Mouse (Mus musculus): Measurements from ENCODE around the gene Zscan10. TPM values are rescaled to one million over a fixed set of nuclear protein-coding genes. Genes with fewer than 3 reads are reported as not detected.
"Not testable (repeated sequence)": the region's sequence is repeated elsewhere in the genome, so short reads cannot be mapped to it uniquely, and the experiment has no call there.

Zscan10 gene
- polyA plus RNA-seq, 1 experiment from 2014 or later, result 0.20 TPM

DNA sequence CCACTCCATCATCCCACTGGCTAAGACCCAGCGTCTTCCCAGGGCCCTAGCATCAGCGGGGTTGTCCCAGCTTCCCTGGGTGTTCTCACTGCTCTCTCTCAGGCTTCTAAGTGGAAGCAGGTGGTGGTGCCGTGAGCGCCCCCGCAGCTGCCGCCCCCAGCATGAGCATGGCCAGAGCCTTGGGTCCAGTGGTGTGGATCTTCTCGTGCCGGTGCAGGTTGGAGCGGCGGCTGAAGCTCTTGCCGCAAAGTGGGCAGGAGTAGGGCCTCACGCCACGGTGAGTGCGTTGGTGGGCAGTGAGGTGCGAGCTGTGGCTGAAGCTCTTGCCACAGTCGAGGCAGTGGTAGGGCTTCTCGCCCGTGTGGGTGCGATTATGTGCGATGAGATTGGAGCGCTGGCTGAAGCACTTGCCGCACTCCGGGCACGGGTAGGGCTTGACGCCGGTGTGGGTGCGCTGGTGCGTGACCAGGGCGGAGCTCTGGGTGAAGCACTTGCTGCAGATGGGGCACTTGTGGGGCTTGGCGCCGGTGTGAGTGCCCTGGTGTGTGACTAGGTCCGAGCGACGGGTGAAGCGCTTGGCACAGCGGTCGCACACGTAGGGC is 24.6 kb upstream of the Zscan10 start:
- H3K36me3 ChIP-seq (ENCODE audit: control insufficient read depth, insufficient read depth, low read length), result peaks cover 54% of the 10 kb centered on the region
- 0 out of 2 replicates have a peak, but pooled peaks have one; percentile 26 for ATAC-seq
- peaks cover 6% of the 10 kb centered on the region; the same call in 1 of the 2 replicates for H3K9me3 ChIP-seq (ENCODE audit: control insufficient read depth, low read length)
- H3K27ac ChIP-seq (ENCODE audit: low read depth, low read length), result no peak overlapping the region
- WGBS, result 95% methylated on average over 38 of the region's 38 CpGs
- H3K4me3 ChIP-seq (ENCODE audit: low read length), result no peak overlapping the region
- no peaks in the 10 kb centered on the region for H3K4me1 ChIP-seq (ENCODE audit: control insufficient read depth, insufficient read depth, low read depth, low read length)
- no peak overlapping the region for H3K9ac ChIP-seq (ENCODE audit: low read depth, low read length)
- H3K27me3 ChIP-seq (replicated peaks; ENCODE audit: control insufficient read depth, insufficient read depth, low read length), result no peaks in the 10 kb centered on the region
- H3K4me2 ChIP-seq (ENCODE audit: low read length), result no peak overlapping the region

DNA sequence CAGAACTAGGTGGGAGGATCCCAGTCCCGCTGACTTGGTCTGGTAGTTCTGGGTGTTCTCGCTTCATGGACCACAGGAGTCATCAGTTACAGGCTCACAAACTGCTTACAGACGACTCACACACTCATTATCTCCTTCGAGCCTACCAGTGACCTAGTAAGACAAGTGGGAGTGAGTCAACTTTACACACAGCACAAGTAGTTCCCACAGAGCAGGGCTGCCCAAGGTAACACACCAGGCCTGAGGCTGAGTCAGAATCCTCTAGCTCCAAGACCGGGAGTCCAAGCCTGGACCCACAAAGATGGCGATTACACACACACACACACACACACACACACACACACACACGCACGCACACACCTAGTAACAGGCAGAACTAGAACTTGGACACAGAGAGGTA is 15.9 kb upstream of the Zscan10 start:
- Histone ChIP-seq H3K4me1 (ENCODE audit: control insufficient read depth, insufficient read depth, low read depth, low read length) (peaks cover 25% of the 10 kb centered on the region), H3K4me3 (ENCODE audit: low read length) (peak overlapping the region; percentile 74), H3K27me3 (replicated peaks; ENCODE audit: control insufficient read depth, insufficient read depth, low read length) (no peaks in the 10 kb centered on the region), H3K4me2 (ENCODE audit: low read length) (peak overlapping the region; percentile 89), H3K36me3 (ENCODE audit: control insufficient read depth, insufficient read depth, low read length) (peaks cover 9% of the 10 kb centered on the region), H3K9me3 (ENCODE audit: control insufficient read depth, low read length) (no peaks in the 10 kb centered on the region), H3K27ac (ENCODE audit: low read depth, low read length) (no peak overlapping the region), H3K9ac (ENCODE audit: low read depth, low read length) (no peak overlapping the region)
- ATAC-seq, result no peak
- WGBS, result 91% methylated on average over 8 of the region's 8 CpGs

DNA sequence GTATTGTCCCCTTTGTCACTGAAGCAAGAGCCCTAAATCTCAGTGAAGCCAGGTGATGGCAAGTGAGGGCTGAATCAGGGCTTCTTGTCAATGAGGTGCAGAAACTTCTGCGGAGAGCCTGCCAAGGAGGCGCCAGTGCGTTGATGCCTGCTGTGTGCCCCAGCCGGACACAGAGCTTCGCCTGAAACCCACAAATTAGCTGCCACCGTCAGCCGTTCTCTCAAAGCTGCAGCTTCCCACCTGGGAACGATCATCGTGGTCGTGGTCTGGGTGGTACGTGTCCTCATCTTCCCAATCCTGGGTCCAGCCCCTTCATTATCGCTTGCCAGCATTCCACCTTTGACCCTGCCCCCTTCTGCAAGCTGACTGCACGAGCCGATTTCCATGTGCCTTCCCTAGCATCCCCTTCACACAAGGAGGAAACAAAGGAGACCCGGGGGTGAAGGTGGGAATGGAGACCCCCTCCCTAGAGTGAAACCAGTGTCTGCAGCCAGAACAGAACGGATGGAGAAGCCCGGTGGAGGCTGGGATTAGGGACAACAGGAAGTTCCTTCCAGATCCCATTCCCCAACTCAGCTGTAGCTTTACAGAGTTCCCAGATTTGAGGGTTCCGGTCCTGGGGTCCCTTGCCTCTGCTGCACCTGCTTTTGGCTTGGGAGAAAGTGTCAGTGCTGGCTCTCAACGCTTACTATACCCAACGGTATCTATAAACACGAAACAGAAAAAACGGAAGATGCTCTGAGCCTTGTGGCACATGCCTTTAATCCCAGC is 14.8 kb upstream of the Zscan10 start:
- under 1% methylated on average over 22 of the region's 22 CpGs for WGBS
- peak; percentile 95 for ATAC-seq
- H3K4me3 ChIP-seq (ENCODE audit: low read length), result peak overlapping the region; percentile 74
- H3K27ac ChIP-seq (ENCODE audit: low read depth, low read length), result peak overlapping the region; percentile 52
- no peaks in the 10 kb centered on the region for H3K27me3 ChIP-seq (replicated peaks; ENCODE audit: control insufficient read depth, insufficient read depth, low read length)
- peaks cover 25% of the 10 kb centered on the region for H3K4me1 ChIP-seq (ENCODE audit: control insufficient read depth, insufficient read depth, low read depth, low read length)
- H3K36me3 ChIP-seq (ENCODE audit: control insufficient read depth, insufficient read depth, low read length), result no peaks in the 10 kb centered on the region
- peak overlapping the region; percentile 80 for H3K9ac ChIP-seq (ENCODE audit: low read depth, low read length)
- H3K4me2 ChIP-seq (ENCODE audit: low read length), result peak overlapping the region; percentile 89
- no peaks in the 10 kb centered on the region for H3K9me3 ChIP-seq (ENCODE audit: control insufficient read depth, low read length)

- no peaks in the 10 kb centered on the region for H3K9me3 ChIP-seq (ENCODE audit: control insufficient read depth, low read length)
Measured at GRCm38 (mm10) chr17:23587253-23587652, 13.4 kb upstream of the Zscan10 start.

GRCm38 (mm10) chr17:23592208-23592925 is 8.3 kb upstream of the Zscan10 start:
- H3K9me3 ChIP-seq (ENCODE audit: control insufficient read depth, low read length), result no peaks in the 10 kb centered on the region
- H3K4me2 ChIP-seq (ENCODE audit: low read length), result peak overlapping the region; percentile 90
- WGBS, result 7% methylated on average over 34 of the region's 34 CpGs
- H3K36me3 ChIP-seq (ENCODE audit: control insufficient read depth, insufficient read depth, low read length), result no peaks in the 10 kb centered on the region
- H3K4me3 ChIP-seq (ENCODE audit: low read length), result peak overlapping the region; percentile 53
- ATAC-seq, result peak; percentile 99
- no peaks in the 10 kb centered on the region for H3K27me3 ChIP-seq (replicated peaks; ENCODE audit: control insufficient read depth, insufficient read depth, low read length)
- H3K9ac ChIP-seq (ENCODE audit: low read depth, low read length), result peak overlapping the region; percentile 73
- H3K27ac ChIP-seq (ENCODE audit: low read depth, low read length), result peak overlapping the region; percentile 82
- H3K4me1 ChIP-seq (ENCODE audit: control insufficient read depth, insufficient read depth, low read depth, low read length), result peaks cover 8% of the 10 kb centered on the region

More at GRCm38 (mm10) chr17:23587253-23587652, 13.4 kb upstream of the Zscan10 start:
- Histone ChIP-seq H3K4me2 (ENCODE audit: low read length) (no peak overlapping the region), H3K27ac (ENCODE audit: low read depth, low read length) (no peak overlapping the region), H3K36me3 (ENCODE audit: control insufficient read depth, insufficient read depth, low read length) (no peaks in the 10 kb centered on the region), H3K4me1 (ENCODE audit: control insufficient read depth, insufficient read depth, low read depth, low read length) (peaks cover 27% of the 10 kb centered on the region), H3K4me3 (ENCODE audit: low read length) (no peak overlapping the region), H3K9ac (ENCODE audit: low read depth, low read length) (no peak overlapping the region), H3K27me3 (replicated peaks; ENCODE audit: control insufficient read depth, insufficient read depth, low read length) (no peaks in the 10 kb centered on the region)
- ATAC-seq, result no peak
- 61% methylated on average over 2 of the region's 2 CpGs for WGBS

DNA sequence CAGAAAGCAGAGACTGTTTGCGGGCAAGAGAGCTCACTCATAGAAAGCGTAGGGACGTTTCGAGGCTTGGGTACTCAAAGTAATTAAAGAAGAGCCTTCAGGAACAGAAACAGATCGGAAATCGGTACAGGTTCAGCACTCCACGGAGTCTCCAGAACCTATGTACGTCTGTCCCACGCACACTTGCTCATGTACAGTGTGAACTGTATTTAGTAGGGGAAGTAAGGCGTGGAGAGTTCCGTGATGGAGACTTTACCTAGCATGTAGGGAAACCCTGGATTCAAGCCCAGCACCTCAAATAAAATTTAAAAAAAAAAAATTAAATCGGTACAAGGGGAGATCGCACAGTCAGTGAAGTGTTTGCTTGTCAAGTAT is 7.7 kb upstream of the Zscan10 start:
- 14% methylated on average over 13 of the region's 13 CpGs for WGBS
- H3K9ac ChIP-seq (ENCODE audit: low read depth, low read length), result peak overlapping the region; percentile 73
- no peaks in the 10 kb centered on the region for H3K27me3 ChIP-seq (replicated peaks; ENCODE audit: control insufficient read depth, insufficient read depth, low read length)
- H3K4me1 ChIP-seq (ENCODE audit: control insufficient read depth, insufficient read depth, low read depth, low read length), result peaks cover 8% of the 10 kb centered on the region
- H3K9me3 ChIP-seq (ENCODE audit: control insufficient read depth, low read length), result no peaks in the 10 kb centered on the region
- peak overlapping the region; percentile 82 for H3K27ac ChIP-seq (ENCODE audit: low read depth, low read length)
- no peaks in the 10 kb centered on the region for H3K36me3 ChIP-seq (ENCODE audit: control insufficient read depth, insufficient read depth, low read length)
- peak overlapping the region; percentile 90 for H3K4me2 ChIP-seq (ENCODE audit: low read length)
- ATAC-seq, result peak; percentile 82
- peak overlapping the region; percentile 53 for H3K4me3 ChIP-seq (ENCODE audit: low read length)

- H3K9ac ChIP-seq (ENCODE audit: low read depth, low read length); H3K9me3 ChIP-seq (ENCODE audit: control insufficient read depth, low read length); H3K4me2 ChIP-seq (ENCODE audit: low read length); H3K27ac ChIP-seq (ENCODE audit: low read depth, low read length); H3K4me3 ChIP-seq (ENCODE audit: low read length); H3K36me3 ChIP-seq (ENCODE audit: control insufficient read depth, insufficient read depth, low read length); H3K27me3 ChIP-seq (replicated peaks; ENCODE audit: control insufficient read depth, insufficient read depth, low read length); ATAC-seq: not testable (repeated sequence)
- 62% methylated on average over 4 of the region's 4 CpGs for WGBS
- H3K4me1 ChIP-seq (ENCODE audit: control insufficient read depth, insufficient read depth, low read depth, low read length), result peaks cover 11% of the 10 kb centered on the region
Measured at GRCm38 (mm10) chr17:23595139-23595538, 5.5 kb upstream of the Zscan10 start.

GRCm38 (mm10) chr17:23598582-23599552 is 1.8 kb upstream of the Zscan10 start, which contains the start of gene Zfp13:
Gene Zfp13 (minus strand): TSS chr17:23599487.
- Histone ChIP-seq H3K4me3 (ENCODE audit: low read length) (peak within 1 kb of the TSS; percentile 41), H3K9me3 (ENCODE audit: control insufficient read depth, low read length) (no peaks in the 10 kb centered on the region), H3K36me3 (ENCODE audit: control insufficient read depth, insufficient read depth, low read length) (no peaks in the 10 kb centered on the region), H3K27me3 (replicated peaks; ENCODE audit: control insufficient read depth, insufficient read depth, low read length) (no peaks in the 10 kb centered on the region), H3K27ac (ENCODE audit: low read depth, low read length) (peak within 1 kb of the TSS; percentile 52), H3K4me1 (ENCODE audit: control insufficient read depth, insufficient read depth, low read depth, low read length) (peaks cover 3% of the 10 kb centered on the region; the same call in 1 of the 2 replicates), H3K4me2 (ENCODE audit: low read length) (peak within 1 kb of the TSS; percentile 72), H3K9ac (ENCODE audit: low read depth, low read length) (peak within 1 kb of the TSS; percentile 66)
- WGBS, result 9% methylated on average over 31 of the region's 31 CpGs
- peak; percentile 93 for ATAC-seq

All from hindbrain, embryonic 16.5 days (tissue).